Mouse (Mus musculus): ENCODE measurements around the gene Slc23a2. TPM values are rescaled to one million over a fixed set of nuclear protein-coding genes. Genes with fewer than 3 reads are reported as not detected.

The Slc23a2 gene
- polyA plus RNA-seq (2014; fragmentation: Illumina TruSeq; extraction: RNeasy Lipid Tissue Mini Kit (QIAGEN cat#74804); ENCODE audit: insufficient read depth, low read depth, low replicate concordance), result 21.2 TPM

GRCm38 (mm10) chr2:132144971-132145691 lies at the start of gene Slc23a2:
Slc23a2 (minus strand) TSS chr2:132145108.

GRCm38 (mm10) chr2:132029646-132030417 lies 115.1 kb downstream of the Slc23a2 start, which contains the start of gene Rassf2:
Rassf2 (minus strand) TSS chr2:132030258.

Other genes starting within 250 kb of the Slc23a2 start
- gene Prnp, start 235.2 kb downstream of the Slc23a2 start, polyA plus RNA-seq (2014; fragmentation: Illumina TruSeq; extraction: RNeasy Lipid Tissue Mini Kit (QIAGEN cat#74804); ENCODE audit: insufficient read depth, low read depth, low replicate concordance), result 106 TPM
- gene Prn, start 235.2 kb downstream of the Slc23a2 start, polyA plus RNA-seq (2014; fragmentation: Illumina TruSeq; extraction: RNeasy Lipid Tissue Mini Kit (QIAGEN cat#74804); ENCODE audit: insufficient read depth, low read depth, low replicate concordance), result not detected
- 0.59 TPM for gene Prnd, start 194.2 kb downstream of the Slc23a2 start, polyA plus RNA-seq (2014; fragmentation: Illumina TruSeq; extraction: RNeasy Lipid Tissue Mini Kit (QIAGEN cat#74804); ENCODE audit: insufficient read depth, low read depth, low replicate concordance)
- 14.1 TPM for gene Rassf2, start 114.8 kb downstream of the Slc23a2 start, polyA plus RNA-seq (2014; fragmentation: Illumina TruSeq; extraction: RNeasy Lipid Tissue Mini Kit (QIAGEN cat#74804); ENCODE audit: insufficient read depth, low read depth, low replicate concordance)
- gene Tmem230, start 102.7 kb upstream of the Slc23a2 start, polyA plus RNA-seq (2014; fragmentation: Illumina TruSeq; extraction: RNeasy Lipid Tissue Mini Kit (QIAGEN cat#74804); ENCODE audit: insufficient read depth, low read depth, low replicate concordance), result 23.1 TPM
- gene Pcna, start 108.2 kb upstream of the Slc23a2 start, polyA plus RNA-seq (2014; fragmentation: Illumina TruSeq; extraction: RNeasy Lipid Tissue Mini Kit (QIAGEN cat#74804); ENCODE audit: insufficient read depth, low read depth, low replicate concordance), result 85.7 TPM
- 34.7 TPM for gene Cds2, start 118.0 kb upstream of the Slc23a2 start, polyA plus RNA-seq (2014; fragmentation: Illumina TruSeq; extraction: RNeasy Lipid Tissue Mini Kit (QIAGEN cat#74804); ENCODE audit: insufficient read depth, low read depth, low replicate concordance)
- not detected for gene Prokr2, start 240.3 kb upstream of the Slc23a2 start, polyA plus RNA-seq (2014; fragmentation: Illumina TruSeq; extraction: RNeasy Lipid Tissue Mini Kit (QIAGEN cat#74804); ENCODE audit: insufficient read depth, low read depth, low replicate concordance)